Mouse (Mus musculus) testis, adult 2 months (tissue): ENCODE results near the gene Gm20388.

Experiments used
- CTCF ChIP-seq: fragments of 200-500 bp; IDR thresholded peaks from 2 replicates; pipeline ENCODE4 v1.5.1; 2012; ENCODE audit warnings: low read depth, mild to moderate bottlenecking, inconsistent platforms, low read length, moderate library complexity; ENCODE audit not compliant: control insufficient read depth, insufficient read depth, insufficient replicate concordance
- POLR2A ChIP-seq: fragments of 200-500 bp; IDR thresholded peaks from 2 replicates; pipeline ENCODE4 v1.6.1; 2012; ENCODE audit warnings: low read depth, mild to moderate bottlenecking, inconsistent platforms, low read length, moderate library complexity; ENCODE audit not compliant: control insufficient read depth

- no peak for TF ChIP-seq CTCF
- TF ChIP-seq POLR2A = no peak
These were observed 2289.2 kb downstream of the Gm20388 start for GRCm38 (mm10) chr8:122199841-122200240.
